Mouse (Mus musculus): Measurements from ENCODE around the gene Olfr95. TPM values are rescaled to one million over a fixed set of nuclear protein-coding genes. Genes with fewer than 3 reads are reported as not detected.
"Not testable (repeated sequence)": the region's sequence is repeated elsewhere in the genome, so short reads cannot be mapped to it uniquely, and the experiment has no call there.

Gene Olfr95
- total RNA-seq (2021) = not detected

DNA sequence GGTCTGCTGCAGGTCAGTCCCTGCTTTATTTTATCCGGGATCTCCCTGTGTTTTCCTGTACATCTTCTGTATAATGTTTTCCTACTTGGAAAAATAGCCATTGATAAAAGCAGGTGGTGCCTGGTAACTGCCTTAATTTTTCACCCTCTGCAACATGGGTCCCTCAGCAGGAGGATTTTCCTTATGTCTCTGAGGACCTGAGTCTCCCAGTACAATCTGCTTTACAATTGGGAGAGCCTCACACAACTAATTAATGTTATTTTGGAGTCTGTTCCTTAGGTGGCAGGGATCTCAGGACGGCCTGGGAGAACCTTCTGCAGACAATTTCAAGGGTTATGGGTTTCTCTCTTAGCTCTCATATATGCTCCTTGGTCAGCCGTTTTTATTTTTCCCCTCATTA is at the start of gene Olfr95:
Gene Olfr95, minus strand, starts transcription at position 101 of the 400 bp plus-strand sequence.
- intact Hi-C loops (cut with DNase I) = no loop called here
- DNase-seq (ENCODE audit: low spot score) = no peak

DNA sequence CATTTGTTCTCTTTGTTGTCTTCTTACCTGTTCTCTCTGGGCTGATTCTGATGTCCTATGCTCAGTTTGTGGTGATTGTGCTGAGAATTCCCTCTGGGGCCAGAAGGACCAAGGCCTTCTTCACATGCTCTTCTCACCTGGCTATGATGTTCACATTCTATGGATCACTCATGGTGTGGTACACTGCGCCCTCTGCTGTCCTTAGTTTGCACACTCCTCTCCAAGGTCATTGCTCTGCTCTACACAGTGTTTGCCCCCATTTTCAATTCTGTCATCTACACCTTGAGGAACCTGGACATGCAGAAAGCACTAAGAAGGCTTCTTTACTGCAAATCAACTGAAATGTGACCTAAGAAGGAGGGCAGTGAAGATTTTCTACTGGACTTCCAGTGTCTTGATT is 37.6 kb upstream of the Olfr95 start:
- DNase-seq (ENCODE audit: low spot score) = no peak
- intact Hi-C loops (cut with DNase I) = no loop called here

DNA sequence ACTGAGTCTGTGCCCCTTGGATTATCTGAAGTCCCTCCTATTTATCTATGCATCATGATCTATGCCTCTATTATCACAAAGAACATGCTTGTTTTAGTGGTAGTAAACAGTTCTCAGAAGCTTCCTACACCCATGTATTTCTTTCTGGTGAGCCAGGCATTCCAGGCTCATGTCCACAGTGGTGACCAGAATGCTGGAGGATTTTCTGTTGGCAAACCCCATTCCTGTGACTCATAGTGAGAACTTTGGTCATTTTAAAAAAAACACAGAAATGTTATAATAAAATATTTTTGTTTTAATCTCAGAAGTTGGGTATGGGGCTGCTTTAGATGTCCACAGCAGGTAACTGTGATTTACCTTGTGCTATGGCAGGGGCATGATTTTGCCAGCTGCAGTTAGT is 36.5 kb upstream of the Olfr95 start:
- intact Hi-C loops (cut with DNase I) = no loop called here
- DNase-seq (ENCODE audit: low spot score) = no peak

DNA sequence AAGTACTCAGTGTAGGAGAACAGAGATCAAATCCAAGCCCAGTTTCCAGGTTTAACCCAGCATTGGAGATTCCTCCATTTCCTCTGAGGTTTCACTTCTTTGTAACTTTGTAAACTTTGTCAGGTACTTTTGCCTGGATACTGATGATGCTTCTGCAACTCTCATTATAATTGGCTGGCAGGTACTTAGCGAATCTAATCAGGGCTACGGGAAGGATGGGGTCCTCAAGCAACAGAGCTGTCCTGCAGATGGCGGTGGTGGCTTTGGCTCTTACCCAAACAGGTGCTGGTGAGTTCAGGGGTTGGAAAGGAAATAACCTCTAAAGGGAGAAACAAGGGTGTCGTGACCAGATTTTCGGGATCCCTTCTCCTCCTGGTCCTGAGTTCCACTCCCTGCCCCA is 33.8 kb upstream of the Olfr95 start:
- intact Hi-C loops (cut with DNase I) = no loop called here
- DNase-seq (ENCODE audit: low spot score) = no peak

DNA sequence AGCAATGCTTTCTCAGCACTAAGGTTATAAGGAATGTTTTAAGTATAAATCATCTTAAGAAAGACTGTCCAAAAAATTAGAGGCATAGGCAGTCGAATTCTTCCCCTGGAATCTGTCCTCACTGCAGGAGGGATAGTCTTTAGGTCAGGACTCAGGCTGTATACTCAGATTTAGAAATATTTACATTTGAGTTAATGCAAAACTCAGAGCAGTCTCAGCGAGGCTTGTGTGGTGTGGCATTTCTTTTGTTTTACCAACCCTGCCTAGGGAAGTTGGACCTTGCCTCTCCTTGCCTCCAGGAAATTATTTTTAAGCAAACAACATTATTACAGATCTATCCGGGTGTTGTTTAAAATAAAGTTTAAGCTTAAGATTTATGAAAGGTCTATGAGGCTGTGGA is 29.3 kb upstream of the Olfr95 start:
- intact Hi-C loops (cut with DNase I) = no loop called here
- no peak for DNase-seq (ENCODE audit: low spot score)

DNA sequence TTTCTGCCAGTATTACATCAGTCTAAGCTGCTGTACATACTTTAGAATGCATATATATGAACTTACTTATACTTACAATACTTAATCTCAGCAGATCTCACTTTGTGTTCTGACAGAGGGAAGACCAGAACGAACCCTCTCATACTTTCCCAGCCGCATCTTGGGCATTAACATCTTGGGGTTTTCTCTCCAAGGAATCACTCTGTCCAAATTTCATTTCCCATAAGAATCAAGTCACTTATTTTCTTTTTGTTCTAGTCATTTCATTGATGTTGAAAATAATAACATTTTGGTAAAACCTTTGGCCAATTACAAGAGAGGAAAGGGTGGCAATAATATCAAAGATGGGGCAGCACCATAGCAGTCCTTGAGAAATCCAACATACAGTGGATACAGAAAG is 24.3 kb upstream of the Olfr95 start, which contains the start of gene Olfr97:
Gene Olfr97, minus strand, starts transcription at position 101 of the 400 bp plus-strand sequence.
- DNase-seq (ENCODE audit: low spot score); intact Hi-C loops (cut with DNase I): not testable (repeated sequence)

DNA sequence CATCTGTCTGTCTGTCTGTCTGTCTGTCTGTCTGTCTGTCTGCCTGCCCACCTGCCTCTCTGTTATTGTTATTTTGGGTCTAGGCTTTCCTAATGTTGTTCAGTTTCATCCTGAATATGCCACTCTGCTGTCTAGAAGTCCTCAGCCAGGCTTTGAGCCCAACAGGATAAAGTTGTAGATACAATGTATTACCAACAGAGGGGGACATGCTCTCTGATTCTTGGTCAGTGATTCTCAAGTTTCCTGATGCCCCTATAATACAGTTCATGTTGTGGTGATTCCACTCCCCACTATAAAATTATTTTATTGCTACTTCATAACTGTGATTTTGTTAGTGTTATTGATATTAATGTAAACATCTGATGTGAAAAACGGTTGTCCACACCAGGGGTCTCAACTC is 9.0 kb upstream of the Olfr95 start:
- intact Hi-C loops (cut with DNase I) = no loop called here
- DNase-seq (ENCODE audit: low spot score) = no peak

DNA sequence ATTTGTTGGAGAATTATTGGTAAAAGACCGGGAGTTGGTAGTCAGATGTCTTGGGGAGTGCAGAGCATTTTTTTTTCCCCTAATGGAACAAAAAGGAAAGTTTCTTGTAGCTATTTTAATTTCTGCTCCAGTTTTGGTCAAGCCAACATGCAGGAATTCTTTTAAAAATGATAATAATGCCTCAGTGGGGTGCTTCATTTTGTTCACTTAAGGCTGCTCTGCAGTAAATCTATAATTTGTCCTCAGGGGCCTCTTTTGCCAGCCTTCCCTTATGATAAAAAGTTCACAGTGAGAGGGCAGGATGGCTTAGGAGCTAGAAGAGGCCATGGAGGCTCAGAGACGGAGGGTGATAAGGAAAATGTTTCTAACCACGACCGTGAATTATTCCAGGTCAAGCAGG is 6.9 kb upstream of the Olfr95 start, which contains the start of gene Olfr96:
Gene Olfr96, plus strand, starts transcription at position 301 of the 400 bp plus-strand sequence.
- intact Hi-C loops (cut with DNase I) = no loop called here

DNA sequence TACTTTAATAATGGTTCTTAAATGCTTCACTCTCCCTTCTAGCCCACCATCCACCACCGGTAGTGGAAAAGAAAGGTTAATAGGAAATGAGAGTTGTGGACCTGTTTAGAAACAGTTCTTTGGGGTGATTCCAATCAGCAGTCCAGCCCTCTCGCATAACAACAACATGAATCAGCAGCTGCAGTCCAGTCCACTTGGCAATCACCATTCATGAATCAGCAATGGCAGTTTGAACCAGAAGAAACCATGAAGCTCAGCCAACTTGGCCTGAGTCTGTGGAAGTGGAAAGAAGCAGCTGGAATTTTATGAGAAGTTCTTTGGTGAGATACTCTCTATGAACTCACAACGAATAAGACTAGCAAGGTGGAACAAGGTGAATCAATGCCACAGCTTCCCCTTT is 5.6 kb upstream of the Olfr95 start:
- intact Hi-C loops (cut with DNase I) = no loop called here
- no peak for DNase-seq (ENCODE audit: low spot score)

More for the DNA sequence above, 6.9 kb upstream of the Olfr95 start, which contains the start of gene Olfr96:
- DNase-seq (ENCODE audit: low spot score) = no peak

DNA sequence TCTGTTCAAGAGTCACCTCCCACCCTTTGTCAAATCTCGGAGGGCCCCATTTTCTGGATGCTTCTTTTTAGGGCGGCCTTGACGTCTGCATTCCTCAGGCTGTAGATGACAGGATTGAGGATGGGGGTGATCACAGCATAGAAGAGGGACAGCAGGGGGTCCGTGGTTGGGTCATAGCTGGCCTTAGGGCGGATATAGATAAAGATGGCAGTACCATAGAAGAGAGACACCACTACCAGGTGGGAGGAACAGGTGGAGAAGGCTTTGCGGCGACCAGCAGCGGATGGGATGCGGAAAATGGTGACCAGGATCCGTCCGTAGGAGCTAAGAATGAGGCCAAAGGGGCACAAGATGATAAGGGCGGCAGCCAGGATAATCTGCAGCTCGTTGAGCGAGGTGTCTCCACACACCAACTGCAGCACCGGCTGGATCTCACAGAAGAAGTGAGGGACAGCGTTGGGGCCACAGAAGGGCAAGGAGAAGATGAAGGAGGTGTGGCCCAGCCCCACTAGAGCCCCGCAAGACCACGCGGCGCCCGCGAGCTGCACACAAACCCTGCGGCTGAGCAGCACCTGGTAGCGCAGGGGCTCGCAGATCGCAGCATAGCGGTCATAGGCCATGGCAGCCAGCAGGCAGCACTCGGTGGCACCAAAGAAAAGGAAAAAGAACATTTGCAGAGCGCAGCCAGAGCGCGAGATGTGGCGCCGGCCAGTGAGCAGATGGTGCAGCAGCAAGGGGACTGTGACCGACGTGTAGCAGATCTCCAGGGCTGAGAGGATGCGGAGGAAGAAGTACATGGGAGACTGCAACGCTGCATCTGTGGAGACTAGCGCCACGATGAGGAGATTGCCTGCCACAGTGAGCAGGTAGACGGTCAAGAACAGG is 1.8 kb downstream of the Olfr95 start:
- intact Hi-C loops (cut with DNase I) = no loop called here
- DNase-seq (ENCODE audit: low spot score) = no peak

DNA sequence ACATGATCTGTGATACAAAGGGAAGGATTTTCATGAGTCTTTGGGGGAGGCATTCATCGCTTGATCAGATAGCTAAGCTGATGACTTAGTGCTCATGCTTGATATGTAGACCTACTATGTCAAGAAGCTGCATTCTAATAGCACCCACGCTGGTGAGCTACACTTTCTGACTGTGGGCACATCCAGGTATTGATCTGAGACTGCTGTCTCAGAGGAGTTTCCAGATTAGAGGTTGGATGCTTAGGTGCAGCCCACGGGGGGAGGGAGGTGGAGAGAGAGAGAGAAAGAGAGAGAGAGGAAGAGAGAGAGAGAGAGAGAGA is 9.0 kb downstream of the Olfr95 start:
- DNase-seq (ENCODE audit: low spot score) = no peak
- intact Hi-C loops (cut with DNase I) = loop anchor here (1.0 to 5.0 kb wide), 2 partner anchors 121 to 312 kb away; partner anchors contain the start of gene Trim40

DNA sequence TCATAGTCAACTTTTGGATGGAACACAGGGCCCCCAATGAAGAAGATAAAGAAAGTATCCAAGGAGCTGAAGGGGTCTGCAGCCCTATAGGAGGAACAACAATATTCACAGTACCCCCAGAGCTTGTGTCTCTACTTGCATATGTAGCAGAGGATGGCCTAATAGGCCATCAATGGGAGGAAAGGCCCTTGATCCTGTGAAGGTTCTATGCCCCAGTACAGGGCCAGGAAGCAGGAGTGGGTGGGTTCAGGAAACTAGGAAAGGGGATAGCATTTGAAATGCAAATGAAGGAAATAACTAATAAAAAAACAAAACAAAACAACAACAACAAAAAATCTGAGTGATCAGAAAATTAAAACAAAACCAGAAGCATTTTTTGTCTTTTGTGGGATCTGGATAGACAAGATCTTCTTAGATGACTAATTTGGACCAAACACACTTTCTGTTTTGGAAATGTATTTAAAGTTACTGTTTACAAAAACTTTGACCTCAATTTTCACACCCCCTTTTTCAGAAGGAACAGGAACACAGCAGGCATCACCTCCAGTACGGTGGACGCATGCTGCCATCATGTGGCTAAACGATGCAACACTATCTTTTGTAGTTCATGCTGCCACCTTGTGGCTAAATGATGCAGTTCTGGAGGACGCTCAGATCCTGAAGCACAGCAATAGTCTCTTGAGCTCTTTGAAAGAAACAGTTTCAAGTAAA is 9.6 kb downstream of the Olfr95 start:
- intact Hi-C loops (cut with DNase I) = loop anchor here (1.0 to 5.0 kb wide), 2 partner anchors 120 to 311 kb away; partner anchors contain the start of gene Trim40
- DNase-seq (ENCODE audit: low spot score) = no peak

DNA sequence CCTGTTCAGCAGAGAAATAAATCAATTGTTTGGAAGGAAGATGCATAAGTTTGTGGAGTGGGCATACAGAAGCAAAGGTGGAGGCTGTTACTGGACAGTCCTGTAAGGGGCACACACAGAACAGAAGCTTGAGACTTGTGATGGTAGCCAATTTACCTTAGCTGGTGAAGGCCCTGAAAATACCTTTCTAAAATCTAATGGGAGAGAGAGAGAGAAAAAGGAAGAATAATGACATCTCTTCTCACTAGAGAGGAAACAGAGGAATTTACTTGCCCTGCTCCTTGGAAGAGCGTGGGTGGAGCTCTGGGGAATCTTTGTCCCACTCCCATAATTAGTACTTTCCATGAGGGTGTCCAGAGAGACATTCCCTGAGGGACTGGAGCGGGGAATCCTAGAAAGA is 12.0 kb downstream of the Olfr95 start, which contains the start of gene Olfr94:
Gene Olfr94, minus strand, starts transcription at position 101 of the 400 bp plus-strand sequence.
- no peak for DNase-seq (ENCODE audit: low spot score)
- intact Hi-C loops (cut with DNase I) = loop anchor here (5.0 kb wide), 1 partner anchor 309 kb away; the partner anchor contains the start of gene Trim40

DNA sequence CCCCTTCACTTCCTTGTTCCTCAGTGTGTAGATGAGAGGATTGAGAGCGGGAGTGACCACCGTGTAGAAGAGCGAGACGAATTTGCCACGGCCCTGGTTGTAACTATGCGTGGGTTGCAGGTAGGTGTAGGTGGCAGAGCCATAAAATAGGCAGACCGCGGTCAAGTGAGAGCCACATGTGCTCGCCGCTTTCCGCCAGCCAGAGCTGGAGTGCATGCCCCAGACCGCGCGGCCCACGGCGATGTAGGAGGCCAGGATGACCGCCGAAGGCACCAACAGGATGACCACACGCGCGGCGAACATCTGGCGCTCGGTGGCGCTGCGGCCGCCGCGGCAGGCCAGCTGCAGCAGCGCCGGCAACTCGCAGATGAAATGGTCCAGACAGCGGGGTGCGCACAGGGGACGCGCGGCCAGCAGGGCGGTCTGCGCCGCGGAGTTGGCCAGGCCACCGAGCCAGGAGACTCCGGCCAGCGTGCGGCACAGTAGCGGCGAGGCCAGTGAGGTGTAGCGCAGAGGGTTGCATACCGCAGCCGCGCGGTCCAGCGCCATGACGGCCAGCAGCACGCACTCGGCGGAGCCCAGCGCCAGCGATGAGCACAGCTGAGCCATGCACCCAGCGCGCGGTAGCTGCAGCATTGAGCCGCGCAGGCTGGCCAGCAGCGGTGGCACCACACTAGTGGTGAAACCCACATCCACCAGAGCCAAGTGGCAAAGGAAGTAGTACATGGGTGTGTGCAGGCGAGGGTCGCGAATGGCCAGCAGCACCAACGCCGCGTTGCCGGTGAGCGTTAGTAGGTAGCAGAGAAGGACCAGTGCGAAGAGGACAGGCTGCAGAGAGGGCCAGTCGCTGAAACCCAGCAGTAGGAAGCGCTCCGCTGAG is 15.8 kb downstream of the Olfr95 start:
- intact Hi-C loops (cut with DNase I) = no loop called here
- DNase-seq (ENCODE audit: low spot score) = no peak

DNA sequence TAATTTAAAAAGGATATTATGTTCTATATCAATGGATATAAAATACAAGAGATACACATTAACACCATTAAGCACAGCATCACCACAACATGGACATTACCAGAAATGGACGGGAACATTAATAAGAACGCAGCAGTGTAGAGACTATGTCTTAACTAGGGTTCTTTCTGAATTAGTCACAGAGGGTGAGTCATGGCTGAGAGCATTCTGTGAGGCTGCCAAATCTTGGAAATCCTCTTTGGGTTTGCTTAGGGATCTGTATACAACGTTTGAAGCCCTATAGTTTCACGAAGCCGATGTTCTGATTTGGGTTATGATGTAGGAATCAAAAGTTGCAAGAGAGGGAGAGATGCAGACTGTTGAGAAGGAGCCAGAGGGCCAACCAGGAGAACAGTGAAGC is 18.1 kb downstream of the Olfr95 start:
- no peak for DNase-seq (ENCODE audit: low spot score)
- intact Hi-C loops (cut with DNase I) = no loop called here

DNA sequence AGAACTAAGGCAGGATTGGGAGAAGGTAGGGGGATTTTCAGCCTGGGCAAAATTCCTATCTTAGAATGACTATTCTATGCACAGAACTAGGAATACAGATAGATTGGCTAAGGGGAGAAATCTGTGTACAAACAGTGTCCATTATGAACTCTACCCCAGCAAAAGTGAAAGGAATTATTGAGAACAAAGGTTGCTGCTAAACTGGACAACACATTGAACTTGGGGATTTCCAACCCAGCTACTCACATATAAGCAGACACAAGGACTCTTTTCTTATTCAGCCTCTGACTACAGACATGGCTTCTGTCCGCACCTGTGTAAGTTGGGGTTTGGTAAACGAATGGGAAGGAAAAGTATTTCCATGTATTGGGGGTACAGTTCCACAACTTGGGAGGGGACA is 19.3 kb downstream of the Olfr95 start, which contains the start of gene Ubd:
Gene Ubd, plus strand, starts transcription at position 237 of the 400 bp plus-strand sequence.
- intact Hi-C loops (cut with DNase I) = no loop called here
- DNase-seq (ENCODE audit: low spot score) = no peak

DNA sequence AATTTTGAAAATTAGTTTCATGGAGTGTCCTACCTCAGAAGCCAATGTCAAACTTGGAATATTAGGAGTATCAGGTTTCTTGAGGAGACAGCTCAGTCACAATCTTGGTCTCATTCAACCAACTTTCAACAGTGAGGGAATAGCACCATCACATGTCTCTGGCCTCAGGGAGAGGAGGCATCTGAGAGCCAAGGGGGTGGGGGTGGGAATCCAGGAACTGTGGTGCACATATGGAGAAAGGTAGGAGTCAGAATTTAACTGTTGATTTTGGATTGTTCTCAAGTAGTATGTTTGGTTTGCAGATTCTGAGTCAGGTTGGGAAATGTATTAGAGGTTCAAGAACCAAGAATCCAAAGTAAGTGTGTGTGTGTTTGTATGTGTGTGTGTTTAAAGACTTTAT is 19.9 kb downstream of the Olfr95 start:
- intact Hi-C loops (cut with DNase I) = no loop called here

DNA sequence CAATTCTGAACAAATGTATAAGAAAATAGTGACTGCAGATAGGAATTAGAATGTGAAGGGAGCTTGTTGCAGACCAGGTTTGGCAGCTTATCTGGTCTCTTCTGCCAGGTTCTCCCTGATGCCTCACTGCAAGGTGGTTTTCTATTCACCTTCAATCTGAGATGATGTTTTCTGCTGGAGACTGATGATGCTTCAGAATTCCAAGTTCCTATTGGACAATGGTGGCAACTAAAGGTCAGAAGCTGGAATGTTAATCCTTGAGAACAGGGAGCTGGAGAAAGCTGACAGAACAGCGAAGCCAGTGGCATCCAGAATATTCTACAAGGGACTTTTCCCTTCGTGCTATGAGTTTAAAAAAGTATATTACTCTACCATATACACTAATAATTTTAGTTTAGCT is 22.2 kb downstream of the Olfr95 start:
- DNase-seq (ENCODE audit: low spot score) = no peak
- intact Hi-C loops (cut with DNase I) = no loop called here

More for the DNA sequence above, 19.9 kb downstream of the Olfr95 start:
- DNase-seq (ENCODE audit: low spot score) = no peak

DNA sequence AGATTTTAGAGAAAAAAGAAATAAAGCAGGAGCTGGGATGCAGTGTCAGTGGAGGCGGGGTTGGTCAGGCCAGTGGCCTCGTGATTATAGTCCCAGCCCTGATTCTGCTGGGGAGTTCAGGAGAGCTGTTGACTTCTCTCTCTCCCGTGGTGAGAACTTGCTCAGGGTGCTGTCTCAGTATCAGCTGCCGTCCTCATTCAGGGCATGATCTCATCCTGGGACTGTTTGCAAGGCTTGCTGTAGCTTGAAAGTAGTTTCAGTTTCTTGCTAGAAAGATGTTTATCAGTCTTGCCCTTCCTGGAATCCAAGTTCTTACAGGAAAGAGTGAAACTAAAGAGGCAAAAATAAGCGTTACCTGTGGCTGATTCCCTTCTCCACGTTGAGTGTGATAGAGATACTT is 27.4 kb downstream of the Olfr95 start:
- no peak for DNase-seq (ENCODE audit: low spot score)
- intact Hi-C loops (cut with DNase I) = no loop called here

DNA sequence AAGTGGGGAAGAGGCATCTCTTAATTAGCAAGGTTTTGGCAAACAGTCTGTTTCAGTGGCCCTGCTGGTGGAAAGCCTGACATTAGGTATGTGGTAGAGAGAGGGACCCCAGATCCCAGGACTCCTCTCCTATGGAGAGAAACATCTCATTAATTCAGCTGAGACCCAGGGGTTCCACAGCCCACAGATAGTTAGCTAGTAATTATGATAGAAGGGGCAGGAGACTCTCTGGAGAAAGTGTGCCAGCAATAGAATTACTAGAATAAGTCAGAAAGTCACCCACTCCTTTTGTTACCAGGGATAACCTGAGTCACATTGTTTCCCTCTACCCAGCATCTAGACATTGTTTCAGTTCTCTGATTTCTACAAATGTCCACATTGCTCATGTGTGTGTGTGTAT is 51.5 kb downstream of the Olfr95 start, which contains the start of gene Olfr93:
Gene Olfr93, minus strand, starts transcription at position 101 of the 400 bp plus-strand sequence.
- intact Hi-C loops (cut with DNase I) = no loop called here
- DNase-seq (ENCODE audit: low spot score) = no peak

Data from heart, postnatal 25 days (tissue).